15 mouse cellular contexts compared by ENCODE assay signal in genomic region chr4:136751355-136752020, GRCm38 (mm10).
DNase-seq lines count a peak whose midpoint lies in the region; ATAC-seq and TF ChIP-seq lines count a peak whose summit lies in the region.
"Had no signal": no experiment of that assay in that cellular context is flagged by ENCODE, and none has a peak within 500 bp of the region (broad histone marks: within the 10 kb centered on the region; RNA-seq: fewer than 3 reads in every experiment).

No protein-coding gene starts in this region.

- no peaks in the 10 kb centered on the region for H3K9me3 ChIP-seq in forebrain, embryonic 15.5 days
- H3K9me3 ChIP-seq in midbrain, embryonic 10.5 days (replicated peaks): no peaks in the 10 kb centered on the region
- H3K9me3 ChIP-seq in neural tube, embryonic 14.5 days (ENCODE audit: control insufficient read depth, low read length): no peaks in the 10 kb centered on the region
- H3K9me3 ChIP-seq: G1E; heart, embryonic 15.5 days; kidney, embryonic 15.5 days had no signal

- no peak overlapping the region for H3K9ac ChIP-seq in forebrain, embryonic 15.5 days (replicated peaks)
- peak overlapping the region; percentile 41 for H3K9ac ChIP-seq in neural tube, embryonic 14.5 days (replicated peaks; ENCODE audit: low read depth, low read length)
- H3K9ac ChIP-seq: heart, embryonic 15.5 days; kidney, embryonic 15.5 days had no signal

- H3K4me2 ChIP-seq in forebrain, embryonic 15.5 days (replicated peaks): peak overlapping the region; percentile 23; the same call in 1 of the 2 replicates
- H3K4me2 ChIP-seq in neural tube, embryonic 14.5 days (ENCODE audit: low read depth, low read length): no peak overlapping the region
- H3K4me2 ChIP-seq: heart, embryonic 15.5 days; kidney, embryonic 15.5 days; liver, embryonic 11.5 days had no signal

- 15% methylated on average over 4 of the region's 4 CpGs for WGBS in forebrain, embryonic 15.5 days
- 16% methylated on average over 4 of the region's 4 CpGs for WGBS in midbrain, embryonic 10.5 days
- WGBS in neural tube, embryonic 14.5 days: 14% methylated on average over 4 of the region's 4 CpGs
- WGBS in lung, adult 2 months: 70% methylated on average over 4 of the region's 4 CpGs

- no peak for DNase-seq in layer of hippocampus, adult 2 months (ENCODE audit: low spot score in 2 of 2)
- DNase-seq in layer of hippocampus, postnatal 25 days (ENCODE audit: extremely low spot score in 1 of 2, low spot score in 1 of 2): no peak
- no peak for DNase-seq in midbrain, embryonic 10.5 days (ENCODE audit: low spot score)
- no peak for DNase-seq in lung, adult 2 months
- no peak for DNase-seq in cerebellum, adult 8-10 months
- DNase-seq in testis, postnatal 10 days (ENCODE audit: low spot score): no peak
- DNase-seq: adrenal gland, postnatal 10 days; cerebellum, adult 9-11 months; right cerebral cortex, postnatal 4 days had no signal

- H3K4me1 ChIP-seq in forebrain, embryonic 15.5 days: peaks cover 57% of the 10 kb centered on the region
- H3K4me1 ChIP-seq in midbrain, embryonic 10.5 days: peaks cover 100% of the 10 kb centered on the region
- H3K4me1 ChIP-seq in neural tube, embryonic 14.5 days (ENCODE audit: control insufficient read depth, insufficient read depth, low read length): peaks cover 60% of the 10 kb centered on the region
- H3K4me1 ChIP-seq in lung, adult 2 months (ENCODE audit: control insufficient read depth, insufficient read depth, low read length): no peaks in the 10 kb centered on the region

- no peak for TF ChIP-seq CTCF in layer of hippocampus, adult 2 months (conservative IDR thresholded peaks at IDR 0.05)
- TF ChIP-seq CTCF in lung, adult 2 months (IDR thresholded peaks at IDR 0.05; ENCODE audit: insufficient read depth, low read length): no peak

- H3K27ac ChIP-seq in layer of hippocampus, adult 2 months: peak overlapping the region; percentile 59; the same call in 1 of the 2 replicates
- H3K27ac ChIP-seq in forebrain, embryonic 15.5 days (replicated peaks): no peak overlapping the region
- peak overlapping the region; percentile 98 for H3K27ac ChIP-seq in midbrain, embryonic 10.5 days (replicated peaks)
- peak overlapping the region; percentile 76 for H3K27ac ChIP-seq in neural tube, embryonic 14.5 days (ENCODE audit: low read depth, low read length)
- H3K27ac ChIP-seq: heart, embryonic 15.5 days; kidney, embryonic 15.5 days had no signal

- H3K4me3 ChIP-seq in layer of hippocampus, adult 2 months: no peak overlapping the region
- H3K4me3 ChIP-seq in forebrain, embryonic 15.5 days: no peak overlapping the region
- peak overlapping the region; percentile 40 for H3K4me3 ChIP-seq in midbrain, embryonic 10.5 days
- no peak overlapping the region for H3K4me3 ChIP-seq in neural tube, embryonic 14.5 days (ENCODE audit: low read depth, low read length)
- H3K4me3 ChIP-seq in lung, adult 2 months (replicated peaks; ENCODE audit: extremely low read depth, low read depth, low read length): no peak overlapping the region
- H3K4me3 ChIP-seq: heart, embryonic 15.5 days; kidney, embryonic 15.5 days had no signal

- TF ChIP-seq POLR2A in lung, adult 2 months (IDR thresholded peaks at IDR 0.05; ENCODE audit: borderline replicate concordance, extremely low read depth, low read depth, low read length): no peak

- no peak for ATAC-seq in forebrain, embryonic 15.5 days (replicated peaks)
- no peak for ATAC-seq in neural tube, embryonic 14.5 days (ENCODE audit: low read depth)

- no peaks in the 10 kb centered on the region for H3K27me3 ChIP-seq in forebrain, embryonic 15.5 days
- H3K27me3 ChIP-seq in midbrain, embryonic 10.5 days (ENCODE audit: low read depth, poor library complexity, severe bottlenecking): peaks cover 10% of the 10 kb centered on the region
- no peaks in the 10 kb centered on the region for H3K27me3 ChIP-seq in neural tube, embryonic 14.5 days (ENCODE audit: control insufficient read depth, insufficient read depth, low read length)

- no peaks in the 10 kb centered on the region for H3K36me3 ChIP-seq in forebrain, embryonic 15.5 days
- peaks cover 22% of the 10 kb centered on the region for H3K36me3 ChIP-seq in midbrain, embryonic 10.5 days
- H3K36me3 ChIP-seq in neural tube, embryonic 14.5 days (ENCODE audit: control insufficient read depth, insufficient read depth, low read length): no peaks in the 10 kb centered on the region
- H3K36me3 ChIP-seq: G1E; heart, embryonic 15.5 days; kidney, embryonic 15.5 days had no signal
